Mouse (Mus musculus) kidney, adult 8-10 months (tissue): ENCODE measurements at regions not wholly inside any gene's neighbourhood (a gene's known extent, or its start where the extent isn't known, plus 50 kb on each side); places are given as distances from the start of the nearest gene placed in this dataset.
"Not testable (repeated sequence)": the region's sequence is repeated elsewhere in the genome, so short reads cannot be mapped to it uniquely, and the experiment has no call there.

Experiments
- DNase-seq, 2 experiments: peaks; one replicate each; pipeline ENCODE4 v3.0.0; 2022

DNA sequence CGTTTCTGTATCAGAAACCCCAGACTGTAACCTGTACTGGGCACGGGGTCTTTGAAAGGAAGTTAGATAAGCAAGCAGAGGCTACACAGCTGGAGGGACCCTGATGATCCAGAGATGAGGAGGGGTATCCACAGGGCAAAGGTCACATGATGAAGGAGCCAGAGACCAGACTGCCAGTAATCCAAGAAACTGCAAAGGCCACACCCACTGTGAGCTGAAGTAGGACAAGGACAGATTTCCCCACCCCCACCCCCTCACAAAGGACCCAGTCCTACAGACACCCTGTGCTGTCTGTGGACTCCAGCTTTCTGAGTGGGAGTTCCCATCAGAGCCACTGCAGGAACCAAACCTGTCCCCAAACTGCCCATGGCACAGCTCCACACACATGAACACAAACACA lies 124.9 kb upstream of the A430005L14Rik start:
- DNase-seq, result no peak

DNA sequence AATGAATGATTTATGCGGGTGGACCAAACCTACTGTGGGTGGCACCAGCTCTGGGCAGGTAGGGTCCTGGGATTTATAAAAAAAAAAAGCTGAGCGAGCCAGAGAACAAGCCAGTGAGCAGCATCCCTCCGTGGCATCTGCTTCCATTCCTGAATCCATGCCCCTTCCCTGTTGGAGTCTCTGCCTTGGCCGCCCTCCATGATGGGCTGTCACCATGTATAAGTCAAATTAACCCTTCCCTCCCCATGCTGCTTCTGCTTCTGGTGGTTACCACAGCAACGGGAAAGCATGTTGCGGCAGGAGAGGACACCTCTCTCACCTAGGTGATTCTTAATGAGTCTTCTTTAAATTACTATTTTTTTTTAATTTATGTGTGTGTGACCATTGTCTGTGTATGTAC lies 112.3 kb upstream of the A430005L14Rik start:
- no peak for DNase-seq

- DNase-seq, result no peak
These were observed 108.8 kb upstream of the A430005L14Rik start for GRCm38 (mm10) chr4:153848274-153848673.

DNA sequence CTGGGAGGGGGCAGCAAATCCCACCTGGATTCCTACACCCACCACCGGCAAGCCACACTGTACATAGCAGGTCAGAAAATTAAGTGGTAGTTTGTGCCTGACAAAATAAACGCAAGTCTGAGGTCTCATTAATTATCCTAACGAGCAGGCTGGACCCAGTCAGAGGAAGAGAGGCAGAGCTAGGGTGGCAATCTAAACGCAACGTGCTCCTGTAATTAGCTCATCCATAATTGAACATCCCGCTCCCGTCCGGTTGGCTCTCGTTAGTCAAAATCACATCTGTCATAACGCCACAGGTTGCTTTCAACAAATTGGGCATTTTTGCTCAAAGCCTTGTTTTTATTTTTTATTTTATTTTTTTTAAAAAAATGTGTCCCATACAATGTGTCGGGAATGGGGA lies 106.9 kb upstream of the A430005L14Rik start:
- DNase-seq, result no peak

DNA sequence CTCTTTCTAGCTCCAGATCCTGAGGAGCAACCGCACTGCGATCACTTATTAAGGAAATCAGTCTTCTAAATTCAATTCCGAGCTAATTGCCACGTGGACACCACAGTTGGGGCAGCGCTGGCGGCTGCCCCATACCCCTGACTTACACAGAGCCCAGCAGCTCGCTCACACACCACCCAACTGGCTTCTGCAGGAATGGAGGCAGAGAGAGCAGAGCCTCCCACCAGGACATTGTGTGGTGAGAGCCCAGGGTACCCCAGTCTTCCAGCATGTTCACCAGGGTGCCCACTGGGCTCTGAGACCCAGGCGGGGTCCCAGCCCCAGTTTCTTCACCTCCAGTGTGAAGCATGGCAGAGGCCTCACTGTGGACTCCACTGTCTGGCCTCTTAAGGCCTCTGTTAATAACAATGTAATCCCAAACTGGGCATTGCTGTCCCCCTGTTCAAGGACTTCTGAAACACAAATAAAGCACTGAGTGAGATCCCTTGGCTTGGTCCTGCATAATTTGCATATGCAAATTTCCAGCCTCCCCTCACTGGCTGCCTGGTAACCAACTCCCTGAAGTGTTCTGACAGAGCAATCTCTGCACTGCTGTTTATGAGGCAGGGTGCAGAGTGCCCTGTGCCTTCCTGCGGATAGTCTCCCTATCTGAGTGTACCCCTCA lies 102.8 kb upstream of the A430005L14Rik start:
- DNase-seq, result no peak

DNA sequence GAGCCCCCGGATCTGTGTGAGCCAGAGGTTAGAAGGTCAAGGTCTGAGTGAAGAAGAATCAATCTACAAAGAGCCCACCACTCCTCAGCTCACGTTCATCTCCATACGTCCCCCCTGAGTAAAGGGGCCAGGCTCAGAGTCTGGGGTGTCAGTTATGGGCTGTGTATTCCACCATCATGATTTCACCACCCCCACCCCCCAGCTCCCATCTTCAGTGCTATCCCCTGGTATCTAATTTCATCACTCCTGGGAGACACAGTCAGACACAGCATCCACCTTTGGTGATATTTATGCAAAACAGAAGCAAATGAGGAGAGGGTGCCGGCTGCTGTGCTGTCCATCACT lies 102.3 kb upstream of the A430005L14Rik start:
- no peak for DNase-seq

DNA sequence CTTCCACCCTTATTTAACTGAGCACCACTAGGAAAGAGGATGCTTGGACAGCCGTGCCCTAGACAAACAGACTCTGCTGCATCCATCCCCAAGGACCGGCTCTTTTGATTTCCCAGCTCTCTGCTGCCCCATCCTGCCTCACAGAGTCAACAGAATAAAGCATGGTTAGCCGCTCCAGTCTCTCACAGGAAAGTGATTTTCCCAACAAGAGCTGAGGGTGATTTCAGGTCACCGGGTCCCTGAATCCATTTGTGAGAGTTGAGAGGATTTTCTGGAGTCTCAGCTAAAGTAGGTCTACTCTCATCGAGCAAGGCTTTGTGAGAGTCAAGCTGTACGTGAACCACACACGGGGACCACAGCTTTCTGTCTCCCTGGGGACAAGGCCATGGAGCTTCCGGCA lies 95.6 kb upstream of the A430005L14Rik start:
- no peak for DNase-seq

- no peak for DNase-seq
These were observed 94.8 kb upstream of the A430005L14Rik start for GRCm38 (mm10) chr4:153862121-153862660.

DNA sequence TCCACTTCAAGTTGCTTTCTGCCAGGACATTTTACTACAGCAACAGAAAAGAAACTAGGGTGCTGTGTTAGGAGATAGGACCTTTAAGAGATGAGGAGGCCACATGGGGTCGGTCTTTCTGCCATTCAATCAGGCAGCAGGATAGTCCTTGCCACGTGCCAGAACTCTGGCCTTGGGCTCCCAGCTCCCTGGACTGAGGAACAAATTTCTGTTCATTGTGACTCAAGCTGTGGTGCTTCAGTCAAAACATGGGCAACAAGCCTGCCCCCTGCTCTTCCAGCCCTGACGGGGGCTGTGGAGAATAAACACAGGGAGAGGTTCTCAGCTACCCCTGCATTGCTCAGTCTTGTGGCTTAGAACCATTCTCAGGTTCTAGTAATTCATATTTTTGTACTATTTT lies 84.7 kb upstream of the A430005L14Rik start:
- no peak for DNase-seq

GRCm38 (mm10) chr4:153875036-153875435 lies 82.0 kb upstream of the A430005L14Rik start:
- DNase-seq, result not testable (repeated sequence)

GRCm38 (mm10) chr4:153876954-153877642 lies 79.9 kb upstream of the A430005L14Rik start:
- no peak for DNase-seq

DNA sequence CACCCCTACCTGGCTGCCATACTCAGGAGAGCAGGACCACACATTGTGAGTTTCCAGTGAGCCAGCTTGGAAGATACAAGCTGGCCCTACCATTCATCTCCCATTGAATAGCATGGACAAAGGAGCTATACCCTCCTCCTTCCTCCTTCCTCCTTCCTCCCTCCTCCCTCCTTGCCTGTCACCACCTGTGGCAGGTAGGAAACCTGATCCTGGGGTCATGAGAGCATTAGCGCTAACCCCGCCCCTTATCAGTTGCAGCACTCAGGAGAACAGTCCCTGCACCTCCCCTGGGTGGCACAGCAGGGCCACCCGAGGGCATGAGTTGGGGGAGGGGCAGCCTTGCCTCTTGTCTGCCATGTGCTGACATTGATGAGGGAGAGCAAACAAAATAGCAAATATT lies 74.0 kb upstream of the A430005L14Rik start:
- DNase-seq, result no peak

DNA sequence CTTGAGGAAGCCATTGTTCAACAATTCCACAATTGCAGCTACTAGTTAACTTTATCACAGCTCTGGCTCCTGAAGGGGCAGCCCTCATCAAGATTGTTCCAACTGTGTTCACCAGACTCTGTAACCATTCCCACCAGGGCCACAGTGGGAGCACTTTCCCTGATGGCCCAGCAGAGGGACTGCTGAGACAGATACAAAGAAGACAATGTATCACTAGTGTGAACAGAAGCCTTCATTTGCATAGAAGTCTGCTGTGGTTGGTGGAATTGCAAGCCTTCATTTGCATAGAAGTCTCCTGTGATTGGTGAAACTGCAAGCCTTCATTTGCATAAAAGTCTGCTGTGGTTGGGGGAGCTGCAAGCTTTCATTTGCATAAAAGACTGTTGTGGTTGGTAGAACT lies 73.0 kb upstream of the A430005L14Rik start:
- DNase-seq, result no peak

DNA sequence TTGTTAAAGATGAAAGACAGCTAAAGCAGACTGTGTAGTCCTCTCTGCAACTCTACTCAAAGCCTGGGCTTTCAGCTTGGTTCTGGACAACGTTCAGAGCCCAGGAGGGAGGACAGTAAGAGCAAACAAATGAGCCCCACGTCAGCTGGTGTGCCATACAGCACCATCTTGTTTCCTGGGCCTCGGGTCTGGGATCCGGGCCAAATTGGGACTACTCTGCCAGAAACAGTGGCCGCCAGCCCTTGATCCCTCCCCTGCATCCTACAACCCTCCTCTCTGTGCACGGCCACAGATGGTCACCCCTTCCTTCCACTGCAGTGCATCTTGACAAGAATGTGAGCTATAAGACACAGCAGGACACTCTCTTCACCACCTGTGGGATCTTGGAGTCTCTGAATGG lies 71.2 kb upstream of the A430005L14Rik start:
- DNase-seq, result no peak

- no peak for DNase-seq
These were observed 66.9 kb upstream of the A430005L14Rik start for GRCm38 (mm10) chr4:153890130-153890529.

DNA sequence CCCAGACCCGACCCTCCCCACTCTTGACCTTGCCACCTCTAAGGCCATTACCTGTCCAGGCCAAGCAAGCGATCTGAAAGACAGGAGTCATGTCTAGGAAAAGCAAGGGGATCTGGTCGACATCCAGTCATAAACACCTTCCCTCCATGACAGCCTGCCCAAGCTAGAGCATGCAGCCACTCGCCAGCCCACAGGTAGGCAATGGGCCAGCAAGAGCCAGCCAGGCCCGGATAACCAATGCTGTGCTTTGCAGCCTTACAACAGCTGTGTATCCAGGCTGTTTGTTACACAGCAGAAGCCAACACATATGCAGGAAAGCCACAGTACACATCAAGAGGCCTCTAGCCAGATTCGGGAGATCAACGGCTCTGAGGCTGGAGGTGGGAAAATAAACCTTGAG lies 57.3 kb upstream of the A430005L14Rik start:
- DNase-seq, result no peak

GRCm38 (mm10) chr4:153905076-153905475 lies 52.0 kb upstream of the A430005L14Rik start:
- no peak for DNase-seq

GRCm38 (mm10) chr4:153905511-153905910 lies 51.5 kb upstream of the A430005L14Rik start:
- DNase-seq, result no peak
